17 mouse cellular contexts compared by ENCODE assay signal in the genomic region with DNA sequence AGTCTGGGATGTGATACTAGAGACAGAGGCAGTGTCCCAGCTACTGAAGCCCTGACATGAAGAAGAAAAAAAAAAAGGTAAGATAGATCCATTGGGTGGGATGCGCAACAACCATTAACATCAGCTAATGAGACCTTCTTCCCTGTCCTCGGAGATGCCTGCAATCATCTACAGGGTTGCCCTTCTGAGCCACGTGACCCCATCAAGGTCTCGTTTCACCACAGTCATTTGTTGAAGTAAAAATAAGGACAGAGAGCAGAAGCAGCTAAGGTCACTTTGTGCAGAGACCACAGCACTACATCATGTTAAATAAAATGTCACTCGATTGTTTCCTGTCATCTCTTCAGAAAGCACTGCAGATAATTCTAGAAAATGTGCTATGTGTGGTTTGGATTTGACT.
DNase-seq lines count a peak whose midpoint lies in the region; TF ChIP-seq lines count a peak whose summit lies in the region.
"Had no signal": no experiment of that assay in that cellular context is flagged by ENCODE, and none has a peak within 500 bp of the region (broad histone marks: within the 10 kb centered on the region; RNA-seq: fewer than 3 reads in every experiment).

No protein-coding gene starts in this region.

- WGBS in lung, adult 2 months: 69% methylated on average over 5 of the region's 5 CpGs

- no peak for TF ChIP-seq POLR2A in lung, adult 2 months (IDR thresholded peaks at IDR 0.05; ENCODE audit: borderline replicate concordance, extremely low read depth, low read depth, low read length)

- H3K4me1 ChIP-seq in lung, adult 2 months (ENCODE audit: control insufficient read depth, insufficient read depth, low read length): no peaks in the 10 kb centered on the region
- H3K4me1 ChIP-seq: embryonic facial prominence, embryonic 10.5 days; embryonic facial prominence, embryonic 12.5 days; forebrain, embryonic 15.5 days had no signal

- DNase-seq in adrenal gland, adult 2 months: peak; percentile 68
- DNase-seq in adrenal gland, postnatal 4 days (ENCODE audit: low spot score in 2 of 2): no peak
- DNase-seq in adrenal gland, postnatal 10 days: peak; percentile 41
- DNase-seq in adrenal gland, postnatal 25 days: peak; percentile 19
- no peak for DNase-seq in kidney, postnatal 36 days
- no peak for DNase-seq in lung, adult 2 months
- no peak for DNase-seq in frontal cortex, postnatal 10 days (ENCODE audit: low spot score in 2 of 2)
- DNase-seq: cerebellum, adult 11-12 months; cerebellum, adult 2 months; cerebellum, adult 9-10 months; cerebellum, postnatal 10 days; cerebellum, postnatal 25 days; forebrain, postnatal 0 days had no signal

- H3K4me3 ChIP-seq in lung, adult 2 months (replicated peaks; ENCODE audit: extremely low read depth, low read depth, low read length): no peak overlapping the region
- H3K4me3 ChIP-seq: embryonic facial prominence, embryonic 10.5 days; embryonic facial prominence, embryonic 12.5 days; forebrain, embryonic 13.5 days; forebrain, embryonic 15.5 days had no signal

- TF ChIP-seq CTCF in lung, adult 2 months (IDR thresholded peaks at IDR 0.05; ENCODE audit: insufficient read depth, low read length): no peak

Comparison
In these comparisons a context has a peak if more than half of its experiments do, and no peak if none do; other contexts are left out.
1. DNase-seq: peak in adrenal gland, adult 2 months (single experiment), adrenal gland, postnatal 10 days (single experiment) and adrenal gland, postnatal 25 days (single experiment); none in adrenal gland, postnatal 4 days (0 of 2), kidney, postnatal 36 days (0 of 2), lung, adult 2 months (single experiment) and frontal cortex, postnatal 10 days (0 of 2).